Mouse (Mus musculus) lung, postnatal 14 days (tissue): ENCODE data around the gene Alg10b.
"Not testable (repeated sequence)": the region's sequence is repeated elsewhere in the genome, so short reads cannot be mapped to it uniquely, and the experiment has no call there.

ENCODE experiments used
- DNase-seq: peaks from one replicate; pipeline ENCODE4 v3.0.0; 2021

The Alg10b gene

GRCm38 (mm10) chr15:90223969-90224750 is at the start of gene Alg10b:
Gene Alg10b (plus strand): TSS chr15:90224311.
- peak; percentile 80 for DNase-seq

GRCm38 (mm10) chr15:90183108-90183507 is 41.0 kb upstream of the Alg10b start:
- DNase-seq = not testable (repeated sequence)

- DNase-seq = no peak
These were observed 40.6 kb upstream of the Alg10b start for GRCm38 (mm10) chr15:90183511-90183910.

- no peak for DNase-seq
These were observed 39.4 kb upstream of the Alg10b start for GRCm38 (mm10) chr15:90184743-90185142.

GRCm38 (mm10) chr15:90189477-90189876 is 34.6 kb upstream of the Alg10b start:
- DNase-seq = no peak

GRCm38 (mm10) chr15:90213946-90214345 is 10.2 kb upstream of the Alg10b start:
- no peak for DNase-seq

GRCm38 (mm10) chr15:90214913-90215312 is 9.2 kb upstream of the Alg10b start:
- DNase-seq = peak; percentile 66

- peak; percentile 16 for DNase-seq
These were observed 1.0 kb downstream of the Alg10b start for GRCm38 (mm10) chr15:90225058-90225575.

GRCm38 (mm10) chr15:90237657-90238056 is 13.5 kb downstream of the Alg10b start:
- DNase-seq = peak; percentile 14

GRCm38 (mm10) chr15:90244081-90244480 is 20.0 kb downstream of the Alg10b start:
- no peak for DNase-seq

- peak; percentile 14 for DNase-seq
These were observed 25.6 kb downstream of the Alg10b start for GRCm38 (mm10) chr15:90249694-90250093.

GRCm38 (mm10) chr15:90282876-90283275 is 58.8 kb downstream of the Alg10b start:
- DNase-seq = no peak
